Mouse (Mus musculus) olfactory bulb, adult 2 months (tissue): Measurements from ENCODE around the gene Ubl3.

Experiments
- CTCF ChIP-seq: fragments of 200-500 bp; IDR thresholded peaks from 2 replicates; pipeline ENCODE4 v1.5.1; 2012; ENCODE audit warnings: low read depth, mild to moderate bottlenecking, low read length, moderate library complexity; ENCODE audit not compliant: insufficient read depth
- POLR2A ChIP-seq: fragments of 200-500 bp; IDR thresholded peaks from 2 replicates; pipeline ENCODE4 v1.6.1; 2012; ENCODE audit warnings: mild to moderate bottlenecking, low read depth, low read length, moderate library complexity; ENCODE audit not compliant: insufficient read depth

GRCm38 (mm10) chr5:148546970-148547369, 5.6 kb downstream of the Ubl3 start:
- TF ChIP-seq CTCF (no peak), POLR2A (no peak)
